Mouse (Mus musculus): ENCODE measurements around the gene Slc51b. TPM values are rescaled to one million over a fixed set of nuclear protein-coding genes. Genes with fewer than 3 reads are reported as not detected.

Slc51b gene
- polyA plus RNA-seq, 2 experiments = not detected

DNA sequence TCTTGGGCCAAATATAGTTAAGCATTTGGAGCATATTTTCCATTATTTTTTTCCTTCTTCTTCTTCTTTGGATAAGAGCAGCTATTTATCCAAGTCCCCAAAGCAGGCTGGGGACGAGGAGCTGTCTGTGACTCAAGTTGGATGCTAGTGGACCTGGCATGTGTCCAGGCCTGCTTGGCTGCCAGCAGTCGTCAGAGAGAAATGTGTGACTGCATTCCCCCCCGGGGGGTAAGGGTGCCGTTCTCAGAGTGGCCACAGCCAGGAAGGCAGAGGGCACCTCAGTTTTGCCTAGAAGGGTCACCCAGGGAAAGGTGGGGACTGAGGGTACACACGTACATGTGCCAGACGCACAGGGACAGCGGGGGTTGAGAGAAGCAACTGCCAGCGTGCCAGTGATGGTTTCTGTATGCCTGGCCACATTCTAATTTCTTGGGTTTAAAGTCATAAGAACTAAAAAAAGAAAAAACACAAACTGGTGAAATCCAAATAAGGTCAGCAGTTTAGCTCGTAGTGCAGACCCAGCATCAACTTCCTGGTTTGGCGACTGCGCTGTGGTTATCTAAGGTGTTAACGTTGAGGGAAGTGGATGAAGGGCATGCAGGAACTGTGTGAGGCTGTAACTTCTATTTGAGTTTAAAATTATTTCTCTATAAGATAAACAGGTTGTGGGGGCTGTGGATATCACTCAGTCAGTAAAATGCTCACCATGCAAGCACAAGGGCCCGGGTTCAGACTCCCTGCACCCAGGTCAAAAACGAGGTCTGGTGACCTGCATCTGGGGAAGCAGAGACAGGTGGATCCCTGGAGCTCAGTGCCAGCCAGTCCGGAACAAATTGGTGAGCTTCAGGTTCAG lies 18.2 kb downstream of the Slc51b start:
- no peak overlapping the region for H3K4me2 ChIP-seq (replicated peaks; ENCODE audit: low read depth, low read length, severe bottlenecking)
- ATAC-seq (ENCODE audit: low FRiP score, low read depth) = no peak
- H3K4me3 ChIP-seq (replicated peaks; ENCODE audit: low read length) = no peak overlapping the region
- H3K27me3 ChIP-seq (ENCODE audit: control insufficient read depth, insufficient read depth, low read length) = no peaks in the 10 kb centered on the region
- WGBS = 65% methylated on average over 15 of the region's 15 CpGs
- no peak overlapping the region for H3K27ac ChIP-seq (replicated peaks; ENCODE audit: low read depth, low read length)
- no peak overlapping the region for H3K9ac ChIP-seq (ENCODE audit: low read depth, low read length, severe bottlenecking)
- no peaks in the 10 kb centered on the region for H3K4me1 ChIP-seq (ENCODE audit: control insufficient read depth, insufficient read depth, low read length)
- TF ChIP-seq POLR2A (IDR thresholded peaks at IDR 0.05; ENCODE audit: borderline replicate concordance, extremely low read depth, insufficient read depth, insufficient read length) = no peak
- no peak for DNase-seq (ENCODE audit: low spot score)
- no peaks in the 10 kb centered on the region for H3K9me3 ChIP-seq (ENCODE audit: control insufficient read depth, low read length)
- H3K36me3 ChIP-seq (ENCODE audit: control insufficient read depth, insufficient read depth, low read length) = no peaks in the 10 kb centered on the region

DNA sequence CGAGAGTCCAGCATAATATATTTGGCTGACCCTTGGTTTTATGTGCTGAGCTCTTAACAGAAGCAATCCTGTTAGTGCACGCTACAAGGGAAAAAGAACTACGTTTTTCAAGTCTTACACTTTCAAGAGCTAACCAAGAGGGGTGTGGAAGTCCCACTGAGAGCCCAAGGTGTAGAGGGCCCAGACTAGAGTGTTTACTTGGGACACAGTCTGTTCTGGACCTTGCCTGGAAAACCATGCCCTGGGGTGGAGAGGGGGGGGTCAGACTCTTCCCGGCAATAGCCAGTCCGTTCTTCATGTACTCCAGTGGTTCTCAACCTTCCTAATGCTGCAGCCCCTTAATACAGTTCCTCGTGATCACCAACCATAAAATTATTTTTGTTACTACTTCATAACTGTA lies 22.8 kb downstream of the Slc51b start:
- Histone ChIP-seq H3K27me3 (ENCODE audit: control insufficient read depth, insufficient read depth, low read length) (no peaks in the 10 kb centered on the region), H3K9ac (ENCODE audit: low read depth, low read length, severe bottlenecking) (no peak overlapping the region), H3K27ac (replicated peaks; ENCODE audit: low read depth, low read length) (no peak overlapping the region), H3K9me3 (ENCODE audit: control insufficient read depth, low read length) (no peaks in the 10 kb centered on the region), H3K4me2 (replicated peaks; ENCODE audit: low read depth, low read length, severe bottlenecking) (no peak overlapping the region), H3K4me1 (ENCODE audit: control insufficient read depth, insufficient read depth, low read length) (0 out of 2 replicates have a peak, but pooled peaks cover 2% of the 10 kb centered on the region), H3K36me3 (ENCODE audit: control insufficient read depth, insufficient read depth, low read length) (no peaks in the 10 kb centered on the region), H3K4me3 (replicated peaks; ENCODE audit: low read length) (no peak overlapping the region)
- TF ChIP-seq POLR2A (IDR thresholded peaks at IDR 0.05; ENCODE audit: borderline replicate concordance, extremely low read depth, insufficient read depth, insufficient read length) = no peak
- 88% methylated on average over 6 of the region's 6 CpGs for WGBS
- ATAC-seq (ENCODE audit: low FRiP score, low read depth) (no peak), DNase-seq (ENCODE audit: low spot score) (no peak)

DNA sequence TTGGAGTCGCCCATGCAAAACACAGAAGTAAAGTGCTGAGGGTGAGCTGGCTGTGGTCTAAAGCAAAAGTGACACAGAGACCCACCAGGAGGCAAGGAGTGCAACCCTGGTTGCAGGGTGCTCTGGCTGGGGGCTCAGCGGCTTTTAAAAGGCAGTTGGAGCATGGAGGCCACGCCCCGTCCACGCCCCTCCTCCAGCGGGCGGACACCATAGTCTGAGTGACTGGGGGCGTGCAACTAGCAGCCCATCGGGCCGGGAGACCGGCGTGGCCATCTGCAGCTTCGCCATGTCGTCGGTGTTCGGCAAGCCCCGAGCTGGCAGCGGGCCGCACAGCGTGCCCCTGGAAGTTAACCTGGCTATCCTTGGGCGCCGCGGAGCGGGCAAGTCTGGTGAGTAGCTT lies 24.5 kb downstream of the Slc51b start, which contains the start of gene Rasl12:
TSS of gene Rasl12 (plus strand) at position 228 of the 400 bp plus-strand sequence.
- Histone ChIP-seq H3K4me2 (replicated peaks; ENCODE audit: low read depth, low read length, severe bottlenecking) (peak within 1 kb of the TSS; percentile 76), H3K9me3 (ENCODE audit: control insufficient read depth, low read length) (no peaks in the 10 kb centered on the region), H3K27me3 (ENCODE audit: control insufficient read depth, insufficient read depth, low read length) (no peaks in the 10 kb centered on the region), H3K36me3 (ENCODE audit: control insufficient read depth, insufficient read depth, low read length) (no peaks in the 10 kb centered on the region), H3K9ac (ENCODE audit: low read depth, low read length, severe bottlenecking) (peak within 1 kb of the TSS; percentile 61), H3K27ac (replicated peaks; ENCODE audit: low read depth, low read length) (no peak within 1 kb of the TSS), H3K4me1 (ENCODE audit: control insufficient read depth, insufficient read depth, low read length) (0 out of 2 replicates have a peak, but pooled peaks cover 2% of the 10 kb centered on the region), H3K4me3 (replicated peaks; ENCODE audit: low read length) (peak within 1 kb of the TSS; percentile 57)
- ATAC-seq (ENCODE audit: low FRiP score, low read depth) (peak; percentile 90), DNase-seq (ENCODE audit: low spot score) (peak; percentile 80)
- 0% methylated on average over 24 of the region's 24 CpGs for WGBS
- peak; percentile 55; the same call in 1 of the 2 replicates for TF ChIP-seq POLR2A (IDR thresholded peaks at IDR 0.05; ENCODE audit: borderline replicate concordance, extremely low read depth, insufficient read depth, insufficient read length)

DNA sequence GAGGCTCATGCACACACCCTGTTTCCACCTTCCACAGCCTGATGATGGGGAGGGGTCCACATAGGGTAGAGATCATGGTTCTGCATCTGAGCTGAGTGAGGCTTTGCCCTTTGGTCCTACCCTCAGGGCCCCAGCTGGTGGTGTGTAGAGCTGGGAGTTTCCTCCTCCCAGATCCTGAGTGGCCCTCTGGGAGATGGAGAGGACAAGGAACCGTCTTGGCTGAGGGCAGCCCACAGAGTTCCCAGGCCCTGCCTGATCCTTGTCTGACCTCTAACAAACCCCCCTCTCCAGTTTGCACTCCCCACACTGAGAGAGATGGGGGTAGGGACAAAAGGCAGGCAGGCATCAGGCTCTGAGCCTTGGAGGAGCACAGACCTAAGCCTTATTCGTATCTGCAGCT lies 28.4 kb downstream of the Slc51b start:
- H3K27ac ChIP-seq (replicated peaks; ENCODE audit: low read depth, low read length) = no peak overlapping the region
- H3K36me3 ChIP-seq (ENCODE audit: control insufficient read depth, insufficient read depth, low read length) = no peaks in the 10 kb centered on the region
- H3K4me3 ChIP-seq (replicated peaks; ENCODE audit: low read length) = no peak overlapping the region
- peaks cover 29% of the 10 kb centered on the region for H3K27me3 ChIP-seq (ENCODE audit: control insufficient read depth, insufficient read depth, low read length)
- DNase-seq (ENCODE audit: low spot score) = no peak
- TF ChIP-seq POLR2A (IDR thresholded peaks at IDR 0.05; ENCODE audit: borderline replicate concordance, extremely low read depth, insufficient read depth, insufficient read length) = no peak
- H3K9me3 ChIP-seq (ENCODE audit: control insufficient read depth, low read length) = no peaks in the 10 kb centered on the region
- 64% methylated on average over 2 of the region's 2 CpGs for WGBS
- H3K4me2 ChIP-seq (replicated peaks; ENCODE audit: low read depth, low read length, severe bottlenecking) = no peak overlapping the region
- 0 out of 2 replicates have a peak, but pooled peaks cover 2% of the 10 kb centered on the region for H3K4me1 ChIP-seq (ENCODE audit: control insufficient read depth, insufficient read depth, low read length)
- no peak for ATAC-seq (ENCODE audit: low FRiP score, low read depth)
- H3K9ac ChIP-seq (ENCODE audit: low read depth, low read length, severe bottlenecking) = no peak overlapping the region

DNA sequence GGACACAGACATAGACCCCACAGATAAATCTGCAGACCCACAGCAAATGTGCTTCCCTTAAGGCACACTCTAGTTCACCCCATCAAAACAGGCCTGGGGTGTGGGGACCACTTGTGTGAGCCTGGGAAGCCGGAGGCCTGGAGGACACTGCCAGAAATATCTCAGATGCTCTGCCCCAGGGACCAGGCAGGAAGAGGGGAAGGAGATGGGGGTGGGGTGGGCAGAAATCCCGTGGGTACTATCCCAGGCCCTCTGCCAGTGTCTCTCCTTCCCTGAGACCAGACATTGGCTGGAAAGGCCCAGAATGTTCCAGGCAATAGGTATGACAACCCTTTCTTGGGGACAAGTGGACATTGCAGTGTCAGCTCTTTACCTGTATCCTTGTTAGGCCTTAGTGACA lies 29.1 kb downstream of the Slc51b start:
- no peaks in the 10 kb centered on the region for H3K36me3 ChIP-seq (ENCODE audit: control insufficient read depth, insufficient read depth, low read length)
- ATAC-seq (ENCODE audit: low FRiP score, low read depth) (no peak), DNase-seq (ENCODE audit: low spot score) (no peak)
- no peaks in the 10 kb centered on the region for H3K4me1 ChIP-seq (ENCODE audit: control insufficient read depth, insufficient read depth, low read length)
- WGBS = 55% methylated on average over 2 of the region's 2 CpGs
- peaks cover 29% of the 10 kb centered on the region for H3K27me3 ChIP-seq (ENCODE audit: control insufficient read depth, insufficient read depth, low read length)
- H3K9ac ChIP-seq (ENCODE audit: low read depth, low read length, severe bottlenecking) = no peak overlapping the region
- no peak overlapping the region for H3K4me2 ChIP-seq (replicated peaks; ENCODE audit: low read depth, low read length, severe bottlenecking)
- no peak overlapping the region for H3K4me3 ChIP-seq (replicated peaks; ENCODE audit: low read length)
- H3K9me3 ChIP-seq (ENCODE audit: control insufficient read depth, low read length) = no peaks in the 10 kb centered on the region
- no peak overlapping the region for H3K27ac ChIP-seq (replicated peaks; ENCODE audit: low read depth, low read length)
- no peak for TF ChIP-seq POLR2A (IDR thresholded peaks at IDR 0.05; ENCODE audit: borderline replicate concordance, extremely low read depth, insufficient read depth, insufficient read length)

All from limb, embryonic 14.5 days (tissue).